Mouse (Mus musculus) lung, postnatal 36 days (tissue): ENCODE measurements around the gene Wdr75.

Experiments used
- DNase-seq: peaks from one replicate; pipeline ENCODE4 v3.0.0; 2022; ENCODE audit warnings: mixed read lengths

Gene Wdr75

DNA sequence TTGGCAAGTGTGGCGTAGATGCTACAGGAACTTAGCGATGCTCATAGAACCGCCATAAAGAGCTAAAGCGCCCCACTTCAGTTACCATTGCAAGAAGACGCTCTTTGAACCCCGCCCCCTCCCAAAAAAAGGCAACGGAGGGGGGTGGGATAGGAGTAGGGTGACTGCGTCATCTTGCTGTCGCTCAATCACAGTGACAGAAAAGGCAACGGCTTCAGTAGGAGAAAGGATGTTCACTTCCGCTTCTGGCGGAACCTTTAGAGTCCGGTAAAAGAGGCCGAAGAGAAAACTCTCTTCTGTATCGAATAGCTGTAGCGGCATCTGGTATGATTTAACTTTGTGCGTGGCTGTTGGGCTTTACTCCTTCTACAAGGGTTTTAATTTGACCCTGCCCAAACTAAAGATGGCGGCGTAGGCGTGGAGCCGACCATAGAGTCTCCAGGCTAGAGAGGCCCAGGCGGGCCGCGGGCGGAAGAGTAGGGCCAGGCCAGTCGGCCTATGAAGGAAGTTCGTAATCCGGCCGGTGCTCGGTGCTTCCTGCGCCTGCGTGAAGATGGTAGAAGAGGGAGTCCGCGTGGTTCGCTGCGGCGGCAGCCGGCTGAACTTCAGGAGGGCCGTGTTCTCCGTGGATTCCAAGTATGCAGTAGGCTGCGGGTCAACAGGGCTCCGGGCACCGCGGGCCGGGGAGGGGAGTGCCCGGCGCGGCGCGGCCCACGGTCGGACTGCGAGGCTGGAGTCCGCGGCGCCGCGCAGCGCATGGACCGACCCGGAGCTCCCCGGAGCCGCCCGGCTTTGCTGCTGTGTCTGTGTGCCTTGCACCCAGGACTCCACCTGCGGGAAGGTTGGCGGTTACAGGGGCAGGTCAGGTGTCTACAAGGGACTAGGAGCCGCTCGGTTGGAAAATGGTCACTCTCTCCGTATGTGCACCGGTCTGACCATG is at the start of gene Wdr75:
Wdr75 (plus strand) TSS at position 198 of the 940 bp plus-strand sequence.
- DNase-seq = peak; percentile 97

- no peak for DNase-seq
These were observed 39.1 kb upstream of the Wdr75 start for GRCm38 (mm10) chr1:45755902-45756301.

DNA sequence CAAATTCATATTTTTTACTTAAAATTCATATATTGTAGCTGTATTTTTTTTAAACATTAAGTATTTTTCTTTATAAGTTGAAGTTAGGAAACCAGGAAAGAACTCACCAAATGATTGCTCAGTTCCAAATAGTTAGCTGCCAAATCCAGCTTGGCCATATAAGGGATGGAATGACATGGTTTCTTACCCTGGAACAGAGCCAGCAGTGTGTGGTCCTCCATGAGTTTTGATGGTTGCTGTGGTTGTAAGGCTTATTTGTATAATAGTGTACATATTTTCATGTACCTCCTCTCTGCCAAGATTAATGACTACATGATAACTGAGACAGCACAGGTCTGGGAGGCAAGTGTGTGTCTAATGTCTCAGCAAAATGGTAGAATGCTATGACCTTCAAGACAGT is 38.3 kb upstream of the Wdr75 start:
- DNase-seq = no peak

GRCm38 (mm10) chr1:45758011-45758410 is 37.0 kb upstream of the Wdr75 start:
- no peak for DNase-seq

- no peak for DNase-seq
These were observed 34.1 kb upstream of the Wdr75 start for GRCm38 (mm10) chr1:45760667-45761467.

- no peak for DNase-seq
These were observed 33.5 kb upstream of the Wdr75 start for GRCm38 (mm10) chr1:45761468-45761795.

GRCm38 (mm10) chr1:45765678-45766077 is 29.3 kb upstream of the Wdr75 start:
- peak; percentile 76 for DNase-seq

GRCm38 (mm10) chr1:45766123-45766522 is 28.8 kb upstream of the Wdr75 start:
- DNase-seq = peak; percentile 53

GRCm38 (mm10) chr1:45767533-45767932 is 27.4 kb upstream of the Wdr75 start:
- peak; percentile 37 for DNase-seq

DNA sequence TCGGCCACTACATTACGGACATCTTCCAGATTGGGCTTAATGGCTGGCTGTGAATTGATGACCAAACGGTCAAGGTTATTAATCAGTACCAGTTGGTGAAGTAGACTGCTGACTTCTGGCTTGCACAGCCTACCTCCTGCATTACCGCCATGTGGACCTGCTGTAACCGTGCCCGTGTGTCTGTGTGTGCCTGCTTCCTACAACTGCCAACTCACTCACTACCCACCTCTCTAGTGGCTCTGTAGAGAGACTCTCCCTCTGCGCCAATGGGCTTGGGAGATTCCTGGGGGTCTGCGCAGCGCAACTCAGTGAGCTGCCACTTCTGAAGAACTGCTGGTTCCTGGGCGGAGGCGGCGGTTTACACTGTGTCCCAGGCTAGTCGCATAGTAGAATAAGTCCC is 25.6 kb upstream of the Wdr75 start:
- no peak for DNase-seq

DNA sequence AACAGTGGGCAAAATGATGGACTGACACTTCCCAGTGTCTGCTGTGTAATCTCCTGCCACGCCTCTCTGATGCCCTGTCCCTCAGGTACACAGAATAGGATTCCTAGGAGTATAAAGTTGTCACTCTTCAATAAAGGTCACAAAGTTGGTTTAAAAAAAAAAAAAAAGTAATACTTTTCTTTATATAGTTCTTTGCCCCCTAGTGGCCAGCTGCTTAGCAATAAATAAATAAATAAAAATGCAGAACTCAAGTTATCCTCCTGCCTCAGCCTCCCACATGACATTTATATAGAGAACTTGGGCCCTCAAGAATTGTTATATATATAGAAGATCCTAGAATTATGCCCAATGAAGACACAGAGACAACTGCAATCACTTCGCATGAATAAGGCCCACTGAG is 24.9 kb upstream of the Wdr75 start:
- DNase-seq = no peak

GRCm38 (mm10) chr1:45780606-45781288 is 14.2 kb upstream of the Wdr75 start:
- DNase-seq = no peak

- DNase-seq = peak; percentile 53
These were observed 21.9 kb downstream of the Wdr75 start for GRCm38 (mm10) chr1:45816889-45817288.

DNA sequence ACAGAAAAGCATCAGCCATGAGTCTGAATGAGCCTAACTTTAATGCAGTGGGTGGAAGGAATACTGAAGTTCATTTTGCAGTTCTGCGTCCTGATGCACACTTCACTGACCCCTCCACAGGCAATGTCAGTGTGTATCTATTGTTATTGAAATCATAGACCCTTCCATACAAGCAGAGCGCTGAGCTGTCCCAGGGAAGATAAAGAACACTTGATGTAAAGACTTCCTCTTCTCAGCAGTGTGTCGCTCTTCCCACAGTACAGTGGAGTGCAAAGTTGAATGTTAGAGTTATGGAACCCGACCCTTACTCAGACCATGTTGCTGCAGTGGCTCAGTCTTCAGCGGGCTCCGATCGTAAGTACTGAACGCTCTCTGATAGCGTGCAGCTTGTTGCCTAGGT is 23.6 kb downstream of the Wdr75 start:
- no peak for DNase-seq

DNA sequence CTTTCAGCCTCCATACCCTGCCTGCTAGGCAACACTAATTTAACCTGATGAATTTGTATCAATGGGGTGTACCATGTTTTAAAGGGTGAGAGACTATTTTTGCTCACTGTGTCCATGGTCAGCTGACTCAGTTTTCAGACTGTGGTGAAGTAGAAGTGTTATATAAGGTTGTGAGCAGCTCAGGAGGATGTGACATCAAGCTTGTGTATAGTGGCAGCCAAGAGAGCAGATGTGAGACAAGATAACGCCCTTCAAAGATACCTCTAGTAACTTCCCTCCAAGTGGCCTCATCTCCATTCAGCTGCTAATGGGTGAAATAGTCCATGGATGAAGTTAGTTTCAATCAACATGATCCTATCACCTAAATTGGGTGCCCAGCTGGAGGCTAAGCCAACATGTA is 29.5 kb downstream of the Wdr75 start:
- DNase-seq = no peak

- peak; percentile 83 for DNase-seq
These were observed 30.2 kb downstream of the Wdr75 start for GRCm38 (mm10) chr1:45825140-45825539.

DNA sequence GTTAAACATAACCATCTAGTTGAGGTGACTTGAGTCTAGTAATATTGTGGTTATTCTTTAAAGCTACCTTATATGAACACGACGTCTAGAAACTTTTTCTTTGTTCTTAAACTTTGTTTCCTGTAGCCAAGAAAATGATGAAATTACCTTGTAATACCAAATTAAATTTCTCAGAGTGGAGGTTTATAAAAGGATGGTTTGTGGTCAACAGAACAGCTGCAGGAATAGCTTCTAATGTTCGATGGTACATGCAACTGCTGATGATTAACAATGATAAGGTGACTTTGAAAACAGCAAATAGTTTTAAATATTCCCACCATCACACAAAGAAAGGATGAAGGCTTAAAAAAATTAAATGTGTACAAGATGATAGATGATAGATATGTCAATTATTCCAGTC is 30.7 kb downstream of the Wdr75 start:
- no peak for DNase-seq

GRCm38 (mm10) chr1:45826148-45826547 is 31.2 kb downstream of the Wdr75 start:
- no peak for DNase-seq

- no peak for DNase-seq
These were observed 31.8 kb downstream of the Wdr75 start for GRCm38 (mm10) chr1:45826796-45827195.

DNA sequence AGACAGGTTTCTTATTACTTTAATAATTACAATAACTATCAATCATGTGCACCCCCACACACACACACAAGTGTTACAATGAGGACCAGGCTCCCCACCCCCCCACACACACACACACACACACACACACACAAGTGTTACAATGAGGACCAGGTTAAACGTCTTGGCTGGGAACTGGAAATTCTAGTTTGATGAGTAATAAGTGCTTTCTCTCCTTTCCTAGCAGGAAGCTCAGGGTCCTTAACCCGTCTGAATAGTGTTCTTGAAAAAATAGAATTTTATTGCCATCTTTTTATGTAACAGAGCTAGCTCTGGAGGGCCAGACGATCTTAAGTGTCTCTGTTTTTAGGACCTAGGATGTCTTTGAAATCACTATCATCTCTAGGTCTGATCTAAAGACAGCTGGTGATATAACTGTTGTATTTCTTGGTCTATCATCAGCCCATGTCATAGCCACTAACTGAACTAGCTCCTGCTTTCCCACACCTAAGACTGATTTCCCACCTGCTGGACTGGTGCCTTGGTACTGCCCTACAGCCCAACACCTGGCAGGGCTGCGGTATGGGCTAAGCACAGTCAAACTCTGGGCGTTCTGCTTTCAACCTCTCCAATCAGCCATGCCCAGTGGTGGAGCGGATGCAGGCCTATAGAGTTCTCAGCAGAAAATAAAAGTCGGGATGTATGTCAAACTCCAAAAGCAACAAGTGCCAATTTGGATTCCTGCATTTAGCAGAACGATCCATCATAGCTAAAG is 35.7 kb downstream of the Wdr75 start:
- peak; percentile 17 for DNase-seq

DNA sequence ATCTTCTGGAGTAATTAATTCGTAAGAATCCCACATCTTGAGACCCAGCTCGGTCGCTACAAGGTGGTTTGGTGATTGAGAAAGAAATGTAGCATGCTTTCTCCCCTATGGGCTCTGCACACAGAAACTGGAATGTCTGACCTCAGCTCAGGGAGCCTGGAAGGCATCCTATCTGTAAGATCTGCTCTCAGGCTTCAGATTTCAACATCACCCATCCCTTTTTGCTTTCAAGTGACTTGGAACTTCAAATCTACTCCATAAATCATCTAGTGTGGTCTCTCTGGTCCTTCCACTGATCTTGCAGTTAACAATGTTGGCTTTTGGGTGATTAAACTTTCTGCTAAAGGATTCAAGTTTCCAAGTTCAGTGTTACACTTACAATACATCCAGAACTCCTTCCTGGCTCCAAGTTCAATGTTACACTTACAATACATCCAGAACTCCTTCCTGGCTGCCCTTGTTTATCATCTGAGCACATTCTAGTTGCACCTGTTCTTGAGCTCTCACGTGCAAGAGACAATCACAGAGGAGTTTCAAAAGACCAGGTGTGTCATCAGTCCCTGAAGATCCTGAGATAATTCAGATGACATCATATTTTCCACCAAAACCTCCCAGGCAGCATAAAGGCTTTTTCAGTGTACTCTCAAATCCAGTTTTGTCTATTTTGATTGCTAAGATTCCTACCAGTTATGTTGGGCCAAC is 40.5 kb downstream of the Wdr75 start:
- no peak for DNase-seq

DNA sequence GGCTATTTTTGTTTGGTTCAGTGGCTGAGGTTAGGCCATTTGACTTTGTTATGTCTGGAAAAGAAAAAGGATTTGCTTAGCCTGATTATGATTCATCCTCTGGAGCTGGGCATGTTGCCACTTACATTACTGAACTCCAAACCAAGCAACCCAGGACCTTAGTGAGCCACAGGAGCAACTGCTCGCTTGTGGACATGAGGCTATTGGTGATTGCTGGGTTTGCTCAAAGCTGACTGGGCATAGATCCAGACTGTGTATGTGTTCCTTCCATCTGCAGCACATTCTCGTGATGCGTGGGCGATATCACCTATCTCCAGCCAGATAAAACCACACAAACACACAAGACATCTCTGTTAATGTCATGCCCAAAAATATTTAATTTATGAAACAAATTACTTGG is 42.8 kb downstream of the Wdr75 start:
- DNase-seq = peak; percentile 76
